Mouse (Mus musculus) neural tube, embryonic 11.5 days (tissue): ENCODE measurements around the gene Shisa7. TPM values are rescaled to one million over a fixed set of nuclear protein-coding genes. Genes with fewer than 3 reads are reported as not detected.
"Not testable (repeated sequence)": the region's sequence is repeated elsewhere in the genome, so short reads cannot be mapped to it uniquely, and the experiment has no call there.

Experiments
- ATAC-seq: fragments of 200-750 bp; cut with Nextera tagmentation; 2 replicates; pipeline ENCODE4 v1.8.0; 2017; ENCODE audit warnings: moderate number of reproducible peaks, mild to moderate bottlenecking, moderate TSS enrichment, moderate library complexity; ENCODE audit not compliant: insufficient read depth, low FRiP score, low TSS enrichment
- DNase-seq: peaks from one replicate; pipeline ENCODE4 v3.0.0-alpha.2; 2015; ENCODE audit warnings: low spot score
- H3K27ac ChIP-seq: fragments of 300-500 bp; sonication (generic); 2 replicates; pipeline ENCODE4 v1.5.1; 2014; ENCODE audit warnings: low read depth, mild to moderate bottlenecking, low read length
- H3K27me3 ChIP-seq: fragments of 300-500 bp; sonication (generic); 2 replicates; pipeline ENCODE4 v1.6.1; 2014; ENCODE audit warnings: mild to moderate bottlenecking, low read length, mixed read lengths; ENCODE audit not compliant: control insufficient read depth, insufficient read depth
- H3K36me3 ChIP-seq: fragments of 300-500 bp; sonication (generic); 2 replicates; pipeline ENCODE4 v1.6.1; 2014; ENCODE audit warnings: mild to moderate bottlenecking, low read length, moderate library complexity, mixed read lengths; ENCODE audit not compliant: control insufficient read depth, insufficient read depth
- H3K4me1 ChIP-seq: fragments of 300-500 bp; sonication (generic); 2 replicates; pipeline ENCODE4 v1.6.1; 2014; ENCODE audit warnings: low read length, mixed read lengths; ENCODE audit not compliant: control insufficient read depth, insufficient read depth
- H3K4me2 ChIP-seq: fragments of 300-500 bp; sonication (generic); 2 replicates; pipeline ENCODE4 v1.6.1; 2014; ENCODE audit warnings: low read depth, mild to moderate bottlenecking, moderate library complexity
- H3K4me3 ChIP-seq: fragments of 300-500 bp; sonication (generic); 2 replicates; pipeline ENCODE4 v1.5.1; 2014; ENCODE audit warnings: low read depth, low read length
- H3K9ac ChIP-seq: fragments of 300-500 bp; sonication (generic); 2 replicates; pipeline ENCODE4 v1.6.1; 2014; ENCODE audit warnings: mild to moderate bottlenecking, low read length
- H3K9me3 ChIP-seq: fragments of 300-500 bp; sonication (generic); 2 replicates; pipeline ENCODE4 v1.6.1; 2016; ENCODE audit warnings: low read length; ENCODE audit not compliant: control insufficient read depth
- WGBS: fragments of 180-500 bp; shearing (Covaris S2); extraction: QIAGEN DNeasy Blood & Tissue Kit; methylation state at CpG from one replicate; pipeline ENCODE4 v1.1.7; 2014; 5-methylcytosine and 5-hydroxymethylcytosine counted together
- polyA plus RNA-seq: library from polyadenylated mRNA; unstranded; fragments of >200 nt; fragmentation: Nextera tagmentation; extraction: Ambion mirVana; gene quantifications from 2 replicates; pipeline ENCODE4 v1.2.1, GENCODE M21; 2014

The Shisa7 gene
- polyA plus RNA-seq, 1 experiment from 2014 or later, result 3.2 TPM

GRCm38 (mm10) chr7:4795767-4796433 is 48.6 kb downstream of the Shisa7 start:
- ATAC-seq, result no peak
- Histone ChIP-seq H3K36me3 (peaks cover 16% of the 10 kb centered on the region), H3K9ac (no peak overlapping the region), H3K4me1 (peaks cover 9% of the 10 kb centered on the region), H3K27ac (no peak overlapping the region), H3K27me3 (no peaks in the 10 kb centered on the region), H3K4me2 (no peak overlapping the region), H3K9me3 (no peaks in the 10 kb centered on the region), H3K4me3 (no peak overlapping the region)
- WGBS, result 73% methylated on average over 7 of the region's 7 CpGs
- peak; percentile 39 for DNase-seq

- H3K27me3 ChIP-seq, result 0 out of 2 replicates have a peak, but pooled peaks cover 2% of the 10 kb centered on the region
- 0 out of 2 replicates have a peak overlapping the region, but pooled peaks have one; percentile 8 for H3K4me3 ChIP-seq
- no peak overlapping the region for H3K4me2 ChIP-seq
- H3K4me1 ChIP-seq, result peaks cover 9% of the 10 kb centered on the region
- no peak for DNase-seq
- H3K27ac ChIP-seq, result no peak overlapping the region
- no peak overlapping the region for H3K9ac ChIP-seq
- ATAC-seq, result no peak
- H3K36me3 ChIP-seq, result peaks cover 16% of the 10 kb centered on the region
- H3K9me3 ChIP-seq, result no peaks in the 10 kb centered on the region
- 90% methylated on average over 3 of the region's 3 CpGs for WGBS
These were observed 49.8 kb downstream of the Shisa7 start for GRCm38 (mm10) chr7:4794631-4795168.

- H3K9me3 ChIP-seq, result no peaks in the 10 kb centered on the region
These were observed 50.8 kb downstream of the Shisa7 start for GRCm38 (mm10) chr7:4793674-4794073.

GRCm38 (mm10) chr7:4793248-4793647 is 51.2 kb downstream of the Shisa7 start:
- peak overlapping the region; percentile 89 for H3K4me3 ChIP-seq
- peaks cover 11% of the 10 kb centered on the region for H3K4me1 ChIP-seq
- not testable (repeated sequence) for H3K9me3 ChIP-seq, DNase-seq, H3K27me3 ChIP-seq, ATAC-seq
- peak overlapping the region; percentile 75 for H3K27ac ChIP-seq
- H3K36me3 ChIP-seq, result peaks cover 16% of the 10 kb centered on the region
- peak overlapping the region; percentile 86 for H3K9ac ChIP-seq
- H3K4me2 ChIP-seq, result peak overlapping the region; percentile 82
- 1% methylated on average over 31 of the region's 31 CpGs for WGBS

More at GRCm38 (mm10) chr7:4793674-4794073, 50.8 kb downstream of the Shisa7 start:
- H3K27ac ChIP-seq, result no peak overlapping the region; the same call in 1 of the 2 replicates
- peaks cover 11% of the 10 kb centered on the region for H3K4me1 ChIP-seq
- peak overlapping the region; percentile 86 for H3K9ac ChIP-seq
- ATAC-seq (no peak), DNase-seq (no peak)
- H3K27me3 ChIP-seq, result 0 out of 2 replicates have a peak, but pooled peaks cover 7% of the 10 kb centered on the region
- peak overlapping the region; percentile 82 for H3K4me2 ChIP-seq
- peak overlapping the region; percentile 89 for H3K4me3 ChIP-seq
- H3K36me3 ChIP-seq, result peaks cover 16% of the 10 kb centered on the region
- 41% methylated on average over 4 of the region's 4 CpGs for WGBS

- 3% methylated on average over 54 of the region's 54 CpGs for WGBS
- ATAC-seq, result peak; percentile 87
These were observed 52.0 kb downstream of the Shisa7 start, which contains the start of gene Rpl28 for GRCm38 (mm10) chr7:4792278-4793212. Gene Rpl28, plus strand, starts transcription at chr7:4792874.

GRCm38 (mm10) chr7:4789436-4789935 is 55.0 kb downstream of the Shisa7 start, which contains the start of gene Tmem238:
Gene Tmem238, minus strand, starts transcription at chr7:4789656.
- Histone ChIP-seq H3K4me1 (peaks cover 11% of the 10 kb centered on the region), H3K4me3 (peak within 1 kb of the TSS; percentile 48), H3K36me3 (0 out of 2 replicates have a peak, but pooled peaks cover 2% of the 10 kb centered on the region), H3K27ac (no peak within 1 kb of the TSS), H3K9me3 (no peaks in the 10 kb centered on the region), H3K4me2 (peak within 1 kb of the TSS; percentile 88), H3K27me3 (0 out of 2 replicates have a peak, but pooled peaks cover 9% of the 10 kb centered on the region), H3K9ac (peak within 1 kb of the TSS; percentile 81)
- ATAC-seq (0 out of 2 replicates have a peak, but pooled peaks have one; percentile 7), DNase-seq (no peak)
- WGBS, result 9% methylated on average over 40 of the region's 40 CpGs

More at GRCm38 (mm10) chr7:4792278-4793212, 52.0 kb downstream of the Shisa7 start, which contains the start of gene Rpl28:
- H3K4me1 ChIP-seq, result peaks cover 11% of the 10 kb centered on the region
- peak within 1 kb of the TSS; percentile 82 for H3K4me2 ChIP-seq
- H3K27ac ChIP-seq, result peak within 1 kb of the TSS; percentile 78
- H3K36me3 ChIP-seq, result peaks cover 14% of the 10 kb centered on the region
- no peaks in the 10 kb centered on the region for H3K9me3 ChIP-seq
- DNase-seq, result peak; percentile 95
- peak within 1 kb of the TSS; percentile 86 for H3K9ac ChIP-seq
- H3K27me3 ChIP-seq, result 0 out of 2 replicates have a peak, but pooled peaks cover 9% of the 10 kb centered on the region
- H3K4me3 ChIP-seq, result peak within 1 kb of the TSS; percentile 89

GRCm38 (mm10) chr7:4788499-4789435 is 55.7 kb downstream of the Shisa7 start:
- peak; percentile 58 for ATAC-seq
- peak overlapping the region; percentile 48 for H3K4me3 ChIP-seq

More at GRCm38 (mm10) chr7:4788499-4789435, 55.7 kb downstream of the Shisa7 start:
- peak overlapping the region; percentile 88 for H3K4me2 ChIP-seq
- no peak overlapping the region for H3K27ac ChIP-seq
- WGBS, result 2% methylated on average over 64 of the region's 64 CpGs
- H3K9me3 ChIP-seq, result no peaks in the 10 kb centered on the region
- peaks cover 6% of the 10 kb centered on the region for H3K4me1 ChIP-seq
- H3K36me3 ChIP-seq, result no peaks in the 10 kb centered on the region
- H3K27me3 ChIP-seq, result 0 out of 2 replicates have a peak, but pooled peaks cover 9% of the 10 kb centered on the region
- DNase-seq, result peak; percentile 78
- H3K9ac ChIP-seq, result peak overlapping the region; percentile 81
